Mouse (Mus musculus): ENCODE measurements at regions not wholly inside any gene's neighbourhood (a gene's known extent, or its start where the extent isn't known, plus 50 kb on each side); places are given as distances from the start of the nearest gene placed in this dataset.

DNA sequence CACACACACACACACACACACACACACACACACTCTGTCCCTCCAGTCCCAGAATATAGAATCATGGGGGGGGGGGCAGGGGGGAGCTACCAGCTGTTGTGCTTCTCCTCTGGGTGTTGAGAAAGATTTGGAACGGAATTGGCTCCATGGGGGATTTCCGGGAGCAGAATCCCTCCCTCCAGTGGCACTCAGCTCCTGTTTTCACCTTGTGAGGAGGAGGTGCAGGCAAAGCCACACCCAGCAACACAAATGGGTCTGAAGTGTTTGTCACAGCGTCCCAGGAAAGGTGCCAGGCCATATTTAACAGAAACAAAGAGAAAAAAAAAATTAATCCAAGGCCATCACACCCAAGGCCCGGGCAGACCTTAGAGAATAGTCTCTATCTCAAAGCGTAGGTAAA is 301.4 kb upstream of the Klf3 start:
- TF ChIP-seq CTCF (IDR thresholded peaks at IDR 0.05; ENCODE audit: control insufficient read depth, insufficient read depth, insufficient read length) (no peak), USF1 (IDR thresholded peaks at IDR 0.05; ENCODE audit: low read depth) (no peak), CEBPB (IDR thresholded peaks at IDR 0.05; ENCODE audit: low read depth) (no peak), MYOG (IDR thresholded peaks at IDR 0.05; ENCODE audit: control insufficient read depth, extremely low read depth, insufficient read length) (no peak), MYOD1 (IDR thresholded peaks at IDR 0.05; ENCODE audit: control insufficient read depth, insufficient read length, low read depth) (no peak), MAX (IDR thresholded peaks at IDR 0.05) (no peak), FOSL1 (IDR thresholded peaks at IDR 0.05; ENCODE audit: insufficient read depth, low read length, poor library complexity, severe bottlenecking) (no peak)
